ENCODE assay signal across 10 mouse cellular contexts in genomic region chr4:134371316-134371855, GRCm38 (mm10). TPM values are rescaled to one million over a fixed set of nuclear protein-coding genes. Genes with fewer than 3 reads are reported as not detected.
A peak's percentile ranks its signal among the peaks of the same experiment; 100 is the strongest.
DNase-seq lines count a peak whose midpoint lies in the region; ATAC-seq and TF ChIP-seq lines count a peak whose summit lies in the region.
"Had no signal": no experiment of that assay in that cellular context is flagged by ENCODE, and none has a peak within 500 bp of the region (broad histone marks: within the 10 kb centered on the region; RNA-seq: fewer than 3 reads in every experiment).

No protein-coding gene starts in this region.

- H3K9ac ChIP-seq in heart, embryonic 11.5 days (ENCODE audit: low read depth, low read length): peak overlapping the region; percentile 62
- H3K9ac ChIP-seq in forebrain, postnatal 0 days: peak overlapping the region; percentile 46
- H3K9ac ChIP-seq in liver, embryonic 11.5 days (ENCODE audit: low read depth, low read length): no peak overlapping the region
- H3K9ac ChIP-seq in stomach, embryonic 16.5 days (ENCODE audit: low read length): peak overlapping the region; percentile 58

- peaks cover 16% of the 10 kb centered on the region for H3K4me1 ChIP-seq in heart, embryonic 11.5 days (ENCODE audit: control insufficient read depth, insufficient read depth, low read length)
- H3K4me1 ChIP-seq in brown adipose tissue, adult 24 weeks (ENCODE audit: control insufficient read depth, insufficient read depth, insufficient read length, low read length): peaks cover 4% of the 10 kb centered on the region; the same call in 1 of the 2 replicates
- H3K4me1 ChIP-seq in forebrain, postnatal 0 days (ENCODE audit: insufficient read depth): peaks cover 10% of the 10 kb centered on the region
- peaks cover 12% of the 10 kb centered on the region for H3K4me1 ChIP-seq in liver, embryonic 11.5 days (replicated peaks; ENCODE audit: control insufficient read depth, insufficient read depth, low read length)
- peaks cover 18% of the 10 kb centered on the region for H3K4me1 ChIP-seq in stomach, embryonic 16.5 days (ENCODE audit: control insufficient read depth, insufficient read depth, low read length)

- H3K27ac ChIP-seq in heart, embryonic 11.5 days (ENCODE audit: low read depth, low read length): no peak overlapping the region
- no peak overlapping the region for H3K27ac ChIP-seq in brown adipose tissue, adult 24 weeks (replicated peaks; ENCODE audit: low read depth, low read length)
- H3K27ac ChIP-seq in forebrain, postnatal 0 days (ENCODE audit: low read depth, low read length): no peak overlapping the region
- H3K27ac ChIP-seq in liver, embryonic 11.5 days (ENCODE audit: low read depth, low read length): no peak overlapping the region
- H3K27ac ChIP-seq in stomach, embryonic 16.5 days (ENCODE audit: low read length): no peak overlapping the region

- H3K27me3 ChIP-seq in heart, embryonic 11.5 days (ENCODE audit: control insufficient read depth, insufficient read depth, low read length): peaks cover 29% of the 10 kb centered on the region
- H3K27me3 ChIP-seq in forebrain, postnatal 0 days (ENCODE audit: insufficient read depth, low read length): peaks cover 32% of the 10 kb centered on the region
- H3K27me3 ChIP-seq in liver, embryonic 11.5 days (replicated peaks; ENCODE audit: control insufficient read depth, insufficient read depth, low read length): peaks cover 48% of the 10 kb centered on the region
- peaks cover 22% of the 10 kb centered on the region for H3K27me3 ChIP-seq in stomach, embryonic 16.5 days (ENCODE audit: control insufficient read depth, insufficient read depth, low read length)

- no peak for TF ChIP-seq CTCF in forebrain, postnatal 0 days (IDR thresholded peaks at IDR 0.05; ENCODE audit: low read depth)

- no peaks in the 10 kb centered on the region for H3K36me3 ChIP-seq in heart, embryonic 11.5 days (ENCODE audit: control insufficient read depth, insufficient read depth, low read length)
- no peaks in the 10 kb centered on the region for H3K36me3 ChIP-seq in forebrain, postnatal 0 days (ENCODE audit: insufficient read depth)
- no peaks in the 10 kb centered on the region for H3K36me3 ChIP-seq in liver, embryonic 11.5 days (ENCODE audit: control insufficient read depth, insufficient read depth, low read length)
- no peaks in the 10 kb centered on the region for H3K36me3 ChIP-seq in stomach, embryonic 16.5 days (ENCODE audit: control insufficient read depth, insufficient read depth, low read length)

- no peak for DNase-seq in heart, postnatal 4 days
- DNase-seq in forebrain, postnatal 0 days: no peak
- DNase-seq in liver, embryonic 11.5 days (ENCODE audit: low spot score): no peak
- no peak for DNase-seq in thymus, postnatal 4 days
- DNase-seq in adrenal gland, adult 18-20 months (ENCODE audit: low spot score in 2 of 2): no peak

- WGBS in heart, embryonic 11.5 days (ENCODE audit: insufficient replicate concordance): under 1% methylated on average over 17 of the region's 17 CpGs
- under 1% methylated on average over 17 of the region's 17 CpGs for WGBS in forebrain, postnatal 0 days
- 1% methylated on average over 17 of the region's 17 CpGs for WGBS in liver, embryonic 11.5 days
- under 1% methylated on average over 17 of the region's 17 CpGs for WGBS in stomach, embryonic 16.5 days

- ATAC-seq in heart, embryonic 11.5 days (replicated peaks; ENCODE audit: insufficient number of reproducible peaks, low FRiP score, low TSS enrichment): no peak
- no peak for ATAC-seq in forebrain, postnatal 0 days
- ATAC-seq in liver, embryonic 11.5 days (replicated peaks; ENCODE audit: low FRiP score): no peak
- no peak for ATAC-seq in stomach, embryonic 16.5 days (ENCODE audit: insufficient read depth, low FRiP score)

- peak overlapping the region; percentile 58 for H3K4me3 ChIP-seq in heart, embryonic 11.5 days (ENCODE audit: low read depth, low read length)
- H3K4me3 ChIP-seq in brown adipose tissue, adult 24 weeks (ENCODE audit: insufficient read depth, low read depth, low read length): peak overlapping the region; percentile 51
- peak overlapping the region; percentile 51 for H3K4me3 ChIP-seq in forebrain, postnatal 0 days (ENCODE audit: low read depth, low read length)
- H3K4me3 ChIP-seq in liver, embryonic 11.5 days (ENCODE audit: low read depth, low read length): peak overlapping the region; percentile 32
- peak overlapping the region; percentile 59 for H3K4me3 ChIP-seq in stomach, embryonic 16.5 days (replicated peaks; ENCODE audit: low read length)

- H3K9me3 ChIP-seq in heart, embryonic 11.5 days (replicated peaks; ENCODE audit: control insufficient read depth, low read length): no peaks in the 10 kb centered on the region
- no peaks in the 10 kb centered on the region for H3K9me3 ChIP-seq in forebrain, postnatal 0 days (ENCODE audit: low read length)
- no peaks in the 10 kb centered on the region for H3K9me3 ChIP-seq in liver, embryonic 11.5 days (ENCODE audit: control insufficient read depth, low read length)
- H3K9me3 ChIP-seq in stomach, embryonic 16.5 days (replicated peaks; ENCODE audit: control insufficient read depth, low read length): no peaks in the 10 kb centered on the region

- peak overlapping the region; percentile 95 for H3K4me2 ChIP-seq in heart, embryonic 11.5 days
- H3K4me2 ChIP-seq in forebrain, postnatal 0 days (ENCODE audit: low read depth): peak overlapping the region; percentile 100
- H3K4me2 ChIP-seq in liver, embryonic 11.5 days: peak overlapping the region; percentile 67
- H3K4me2 ChIP-seq in stomach, embryonic 16.5 days (ENCODE audit: low read depth, low read length): peak overlapping the region; percentile 96

RNA-seq across cellular contexts. Expression of gene Extl1, which starts 12.3 kb away (rescaled TPM):
- polyA plus RNA-seq in heart, embryonic 11.5 days (2014; fragmentation: Nextera tagmentation; extraction: Ambion mirVana): 2.0 and 2.7 TPM in 2 replicates
- 1 to 10 TPM; 2.7 to 2.9 TPM for total RNA-seq in heart, postnatal 4 days (2021)
- 0.52 and 1.0 TPM in 2 replicates for polyA plus RNA-seq in brown adipose tissue, adult 24 weeks (2012; ENCODE audit: insufficient read depth, insufficient read length, missing spikeins)
- 0.95 and 1.4 TPM in 2 replicates for total RNA-seq in forebrain, postnatal 0 days (2014; rRNA removed)
- 1.2 TPM in 2 replicates for polyA plus RNA-seq in forebrain, postnatal 0 days (2015; fragmentation: Nextera tagmentation; extraction: Ambion mirVana)
- 0.42 and 0.67 TPM in 2 replicates for polyA plus RNA-seq in liver, embryonic 11.5 days (2014; fragmentation: Nextera tagmentation; extraction: Ambion mirVana)
- 1.7 and 2.1 TPM in 2 replicates for polyA plus RNA-seq in stomach, embryonic 16.5 days (2015; fragmentation: Nextera tagmentation; extraction: Ambion mirVana)
- 1 to 10 TPM; 3.3 to 4.2 TPM for total RNA-seq in adrenal gland, adult 18-20 months (2021)

RNA-seq across cellular contexts. Expression of gene Pafah2, which starts 24.7 kb away (rescaled TPM):
- polyA plus RNA-seq in heart, embryonic 11.5 days (2014; fragmentation: Nextera tagmentation; extraction: Ambion mirVana): 11.7 and 11.8 TPM in 2 replicates
- 1 to 10 TPM; 8.6 to 8.9 TPM for total RNA-seq in heart, postnatal 4 days (2021)
- polyA plus RNA-seq in brown adipose tissue, adult 24 weeks (2012; ENCODE audit: insufficient read depth, insufficient read length, missing spikeins): 12.3 and 17.4 TPM in 2 replicates
- 11.1 and 18.0 TPM in 2 replicates for total RNA-seq in forebrain, postnatal 0 days (2014; rRNA removed)
- polyA plus RNA-seq in forebrain, postnatal 0 days (2015; fragmentation: Nextera tagmentation; extraction: Ambion mirVana): 6.4 and 7.6 TPM in 2 replicates
- 7.9 and 8.5 TPM in 2 replicates for polyA plus RNA-seq in liver, embryonic 11.5 days (2014; fragmentation: Nextera tagmentation; extraction: Ambion mirVana)
- 24.7 and 24.8 TPM in 2 replicates for polyA plus RNA-seq in stomach, embryonic 16.5 days (2015; fragmentation: Nextera tagmentation; extraction: Ambion mirVana)
- 10 to 100 TPM; 15.2 to 17.8 TPM for total RNA-seq in adrenal gland, adult 18-20 months (2021)

RNA-seq across cellular contexts. Expression of gene Slc30a2, which starts 28.4 kb away (rescaled TPM):
- polyA plus RNA-seq in heart, embryonic 11.5 days (2014; fragmentation: Nextera tagmentation; extraction: Ambion mirVana): 0.26 TPM in 1 of 2 replicates, not detected in the other
- total RNA-seq in heart, postnatal 4 days (2021): under 1 TPM; 0.29 to 0.61 TPM
- polyA plus RNA-seq in brown adipose tissue, adult 24 weeks (2012; ENCODE audit: insufficient read depth, insufficient read length, missing spikeins): not detected in 2 replicates
- total RNA-seq in forebrain, postnatal 0 days (2014; rRNA removed): 0.08 TPM in 1 of 2 replicates, not detected in the other
- polyA plus RNA-seq in forebrain, postnatal 0 days (2015; fragmentation: Nextera tagmentation; extraction: Ambion mirVana): 0.15 and 0.28 TPM in 2 replicates
- polyA plus RNA-seq in liver, embryonic 11.5 days (2014; fragmentation: Nextera tagmentation; extraction: Ambion mirVana): not detected in 2 replicates
- polyA plus RNA-seq in stomach, embryonic 16.5 days (2015; fragmentation: Nextera tagmentation; extraction: Ambion mirVana): 0.91 and 1.1 TPM in 2 replicates
- 10 to 100 TPM; 28.9 to 47.4 TPM for total RNA-seq in adrenal gland, adult 18-20 months (2021)
- total RNA-seq: neutrophil, adult 5-6 weeks had no signal

RNA-seq across cellular contexts. Expression of gene Trim63, which starts 56.5 kb away (rescaled TPM):
- polyA plus RNA-seq in heart, embryonic 11.5 days (2014; fragmentation: Nextera tagmentation; extraction: Ambion mirVana): 21.6 and 22.1 TPM in 2 replicates
- total RNA-seq in heart, postnatal 4 days (2021): 100 to 1,000 TPM; 199 to 226 TPM
- polyA plus RNA-seq in brown adipose tissue, adult 24 weeks (2012; ENCODE audit: insufficient read depth, insufficient read length, missing spikeins): 1.2 and 2.4 TPM in 2 replicates
- 1.3 and 1.5 TPM in 2 replicates for total RNA-seq in forebrain, postnatal 0 days (2014; rRNA removed)
- 0.18 and 0.31 TPM in 2 replicates for polyA plus RNA-seq in forebrain, postnatal 0 days (2015; fragmentation: Nextera tagmentation; extraction: Ambion mirVana)
- polyA plus RNA-seq in liver, embryonic 11.5 days (2014; fragmentation: Nextera tagmentation; extraction: Ambion mirVana): 0.19 and 0.33 TPM in 2 replicates
- 0.37 and 1.4 TPM in 2 replicates for polyA plus RNA-seq in stomach, embryonic 16.5 days (2015; fragmentation: Nextera tagmentation; extraction: Ambion mirVana)
- under 1 TPM in 1 of 2 experiments, not detected in 1; 0.32 TPM for total RNA-seq in adrenal gland, adult 18-20 months (2021)
- total RNA-seq: MEL; neutrophil, adult 5-6 weeks had no signal
